Mouse (Mus musculus) cortical plate, adult 2 months (tissue): ENCODE results near the gene Ccdc57.

ENCODE experiments used
- CTCF ChIP-seq: fragments of 200-500 bp; IDR thresholded peaks from 2 replicates; pipeline ENCODE4 v1.5.1; 2011; ENCODE audit warnings: mild to moderate bottlenecking, control low read depth, low read length; ENCODE audit not compliant: insufficient read depth; ENCODE audit errors: extremely low read depth
- POLR2A ChIP-seq: fragments of 200-500 bp; IDR thresholded peaks from 2 replicates; pipeline ENCODE4 v1.6.1; 2011; ENCODE audit warnings: mild to moderate bottlenecking, low read length, control low read depth; ENCODE audit not compliant: insufficient read depth; ENCODE audit errors: extremely low read depth

GRCm38 (mm10) chr11:120804769-120805168 is 127.9 kb downstream of the Ccdc57 start:
- no peak for TF ChIP-seq CTCF
- no peak for TF ChIP-seq POLR2A
